Mouse (Mus musculus): ENCODE results near the gene Oxct2b. TPM values are rescaled to one million over a fixed set of nuclear protein-coding genes. Genes with fewer than 3 reads are reported as not detected.
A peak's percentile ranks its signal among the peaks of the same experiment; 100 is the strongest.
"Not testable (repeated sequence)": the region's sequence is repeated elsewhere in the genome, so short reads cannot be mapped to it uniquely, and the experiment has no call there.

Gene Oxct2b
- polyA plus RNA-seq, 2 experiments: 0.35 TPM; not detected in 1

DNA sequence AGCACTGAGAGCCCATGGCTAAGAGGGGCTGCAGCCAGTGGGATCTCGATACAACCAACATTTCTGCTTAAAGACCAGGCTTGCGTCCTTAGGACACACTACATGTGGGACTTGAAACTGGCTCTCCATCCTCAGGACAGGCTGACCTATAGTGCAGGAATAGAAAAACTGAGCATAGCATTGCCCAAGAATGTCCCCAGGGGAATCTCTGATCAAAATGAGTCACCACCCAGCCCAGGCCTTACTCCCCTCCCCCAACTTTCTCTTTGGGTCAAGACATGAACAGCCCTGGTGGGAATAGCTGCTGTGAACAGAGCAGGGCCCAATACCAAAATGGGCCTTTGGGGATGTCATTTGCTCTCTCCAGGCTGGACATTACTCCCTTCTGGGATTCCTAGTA is 9.2 kb upstream of the Oxct2b start:
- ATAC-seq (ENCODE audit: low FRiP score, low read depth): no peak
- no peak overlapping the region for H3K4me3 ChIP-seq (replicated peaks; ENCODE audit: low read length)
- H3K9ac ChIP-seq (ENCODE audit: low read depth, low read length, severe bottlenecking): no peak overlapping the region
- H3K4me2 ChIP-seq (replicated peaks; ENCODE audit: low read depth, low read length, severe bottlenecking): no peak overlapping the region
- TF ChIP-seq POLR2A (IDR thresholded peaks at IDR 0.05; ENCODE audit: borderline replicate concordance, extremely low read depth, insufficient read depth, insufficient read length): no peak
- WGBS: 79% methylated on average over 2 of the region's 2 CpGs
- no peak overlapping the region for H3K27ac ChIP-seq (replicated peaks; ENCODE audit: low read depth, low read length)
- DNase-seq (ENCODE audit: low spot score): no peak
- no peaks in the 10 kb centered on the region for H3K36me3 ChIP-seq (ENCODE audit: control insufficient read depth, insufficient read depth, low read length)
- H3K9me3 ChIP-seq (ENCODE audit: control insufficient read depth, low read length): no peaks in the 10 kb centered on the region
- peaks cover 37% of the 10 kb centered on the region for H3K27me3 ChIP-seq (ENCODE audit: control insufficient read depth, insufficient read depth, low read length)
- H3K4me1 ChIP-seq (ENCODE audit: control insufficient read depth, insufficient read depth, low read length): peaks cover 6% of the 10 kb centered on the region; the same call in 1 of the 2 replicates

DNA sequence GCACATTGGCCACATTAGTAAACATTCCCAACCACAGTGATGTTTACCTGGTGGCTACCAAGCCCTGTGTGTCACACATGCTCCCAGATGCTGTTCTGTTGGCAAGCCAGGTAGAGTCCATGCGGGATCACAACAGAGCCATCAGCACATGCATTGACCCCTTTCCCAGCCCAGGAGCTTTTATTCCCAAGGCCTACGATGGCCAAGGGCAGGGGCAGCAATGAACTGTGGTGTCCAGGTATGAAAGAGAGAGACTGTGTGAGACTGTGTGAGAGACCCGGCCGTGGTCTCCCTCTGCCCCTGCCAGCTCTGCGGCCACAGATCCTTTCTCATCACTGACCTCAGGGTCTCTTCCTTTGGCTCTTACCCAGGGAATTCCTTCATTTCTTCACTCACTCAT is 8.0 kb upstream of the Oxct2b start:
- Histone ChIP-seq H3K4me3 (replicated peaks; ENCODE audit: low read length) (no peak overlapping the region), H3K36me3 (ENCODE audit: control insufficient read depth, insufficient read depth, low read length) (no peaks in the 10 kb centered on the region), H3K27ac (replicated peaks; ENCODE audit: low read depth, low read length) (no peak overlapping the region), H3K9me3 (ENCODE audit: control insufficient read depth, low read length) (no peaks in the 10 kb centered on the region), H3K27me3 (ENCODE audit: control insufficient read depth, insufficient read depth, low read length) (peaks cover 37% of the 10 kb centered on the region), H3K4me2 (replicated peaks; ENCODE audit: low read depth, low read length, severe bottlenecking) (no peak overlapping the region), H3K9ac (ENCODE audit: low read depth, low read length, severe bottlenecking) (no peak overlapping the region), H3K4me1 (ENCODE audit: control insufficient read depth, insufficient read depth, low read length) (peaks cover 6% of the 10 kb centered on the region; the same call in 1 of the 2 replicates)
- DNase-seq (ENCODE audit: low spot score) (no peak), ATAC-seq (ENCODE audit: low FRiP score, low read depth) (no peak)
- WGBS: 93% methylated on average over 5 of the region's 5 CpGs
- TF ChIP-seq POLR2A (IDR thresholded peaks at IDR 0.05; ENCODE audit: borderline replicate concordance, extremely low read depth, insufficient read depth, insufficient read length): no peak

DNA sequence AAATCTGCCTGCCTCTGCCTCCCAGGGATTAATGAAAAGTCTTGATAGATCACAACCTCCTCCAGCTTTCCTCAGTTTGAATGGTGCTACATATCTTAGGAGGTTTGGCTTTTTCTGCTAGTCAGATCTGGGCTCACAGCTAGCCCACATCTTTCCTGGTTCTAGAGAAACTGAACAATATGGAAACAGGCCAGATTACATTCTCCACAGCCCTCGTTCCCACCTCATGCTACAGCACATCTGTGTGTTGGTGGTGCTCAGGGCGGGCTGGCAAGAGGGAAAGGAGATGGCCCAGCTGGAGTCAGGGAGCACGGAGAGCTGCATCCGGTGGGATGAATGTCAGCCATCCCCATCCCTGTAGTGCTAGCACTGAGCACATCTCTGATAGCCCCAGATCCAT is 5.3 kb upstream of the Oxct2b start:
- 86% methylated on average over 4 of the region's 4 CpGs for WGBS
- no peak for TF ChIP-seq POLR2A (IDR thresholded peaks at IDR 0.05; ENCODE audit: borderline replicate concordance, extremely low read depth, insufficient read depth, insufficient read length)

DNA sequence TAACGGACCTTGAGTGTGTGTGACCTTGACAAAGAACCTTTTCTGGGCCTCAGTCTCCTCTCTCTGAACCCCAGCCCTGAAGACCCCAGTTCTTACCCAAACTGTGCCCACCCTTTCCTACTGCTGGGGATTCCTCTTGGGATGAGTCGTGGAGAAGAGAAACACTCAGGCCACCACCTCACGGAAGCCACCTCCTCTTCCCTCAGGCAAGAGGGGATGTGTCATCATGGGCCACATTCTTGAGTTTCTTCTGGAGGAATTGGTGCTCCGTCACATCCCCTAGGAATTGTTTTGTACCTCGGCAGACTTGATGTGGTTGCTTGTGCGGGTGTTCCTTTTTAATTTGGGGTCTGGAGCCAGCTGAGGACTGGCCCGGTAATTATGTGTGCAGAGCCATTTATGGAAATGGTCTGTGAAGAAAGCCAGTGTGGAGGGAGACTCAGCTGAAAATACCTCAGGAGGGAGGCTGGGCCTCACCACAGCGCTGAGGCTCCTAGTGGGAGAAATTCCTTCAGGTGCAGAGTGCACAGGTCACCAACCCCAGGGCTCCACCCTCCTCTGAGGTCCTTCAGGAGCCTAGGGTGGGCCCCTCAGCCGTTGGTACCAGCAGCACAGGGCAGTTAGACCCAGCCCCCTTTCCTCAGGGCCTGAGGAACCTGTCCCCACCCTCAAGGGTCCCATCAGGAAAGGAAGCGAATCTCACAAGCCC is 4.6 kb upstream of the Oxct2b start:
- ATAC-seq (ENCODE audit: low FRiP score, low read depth); DNase-seq (ENCODE audit: low spot score); H3K4me3 ChIP-seq (replicated peaks; ENCODE audit: low read length); H3K36me3 ChIP-seq (ENCODE audit: control insufficient read depth, insufficient read depth, low read length); H3K9ac ChIP-seq (ENCODE audit: low read depth, low read length, severe bottlenecking); H3K4me2 ChIP-seq (replicated peaks; ENCODE audit: low read depth, low read length, severe bottlenecking); H3K4me1 ChIP-seq (ENCODE audit: control insufficient read depth, insufficient read depth, low read length); H3K27me3 ChIP-seq (ENCODE audit: control insufficient read depth, insufficient read depth, low read length); H3K27ac ChIP-seq (replicated peaks; ENCODE audit: low read depth, low read length); H3K9me3 ChIP-seq (ENCODE audit: control insufficient read depth, low read length): not testable (repeated sequence)
- 54% methylated on average over 9 of the region's 10 CpGs for WGBS

More for the DNA sequence above, 5.3 kb upstream of the Oxct2b start:
- Histone ChIP-seq H3K27me3 (ENCODE audit: control insufficient read depth, insufficient read depth, low read length) (peaks cover 15% of the 10 kb centered on the region), H3K4me1 (ENCODE audit: control insufficient read depth, insufficient read depth, low read length) (no peaks in the 10 kb centered on the region), H3K27ac (replicated peaks; ENCODE audit: low read depth, low read length) (no peak overlapping the region), H3K36me3 (ENCODE audit: control insufficient read depth, insufficient read depth, low read length) (no peaks in the 10 kb centered on the region), H3K9ac (ENCODE audit: low read depth, low read length, severe bottlenecking) (no peak overlapping the region), H3K4me3 (replicated peaks; ENCODE audit: low read length) (no peak overlapping the region), H3K4me2 (replicated peaks; ENCODE audit: low read depth, low read length, severe bottlenecking) (no peak overlapping the region), H3K9me3 (ENCODE audit: control insufficient read depth, low read length) (no peaks in the 10 kb centered on the region)
- no peak for DNase-seq (ENCODE audit: low spot score)
- ATAC-seq (ENCODE audit: low FRiP score, low read depth): no peak

DNA sequence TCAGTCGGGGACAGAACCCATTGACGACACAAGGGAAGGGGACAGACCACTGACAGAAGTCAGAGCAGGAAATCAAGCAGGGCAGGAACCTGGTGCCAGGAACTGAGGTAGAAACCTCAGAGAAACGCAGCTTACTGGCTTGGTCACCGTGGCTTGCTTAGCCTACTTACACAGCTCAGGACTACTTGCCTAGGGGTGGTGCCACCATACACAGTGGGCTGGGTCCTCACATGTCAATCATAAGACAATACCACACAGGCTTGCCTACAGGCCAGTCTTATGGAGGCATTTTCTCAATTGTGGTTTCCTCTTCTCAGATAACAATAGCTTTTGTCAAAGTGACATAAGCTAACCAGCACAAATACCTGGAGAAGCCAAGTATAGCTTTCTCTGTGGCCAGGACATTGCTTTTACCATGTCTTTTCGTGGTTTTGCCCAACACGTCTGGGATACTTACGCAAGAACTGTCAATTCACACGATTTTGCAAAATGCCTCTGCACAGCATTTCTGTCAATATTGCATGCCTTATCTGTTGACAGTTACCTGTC is 3.8 kb upstream of the Oxct2b start:
- ATAC-seq (ENCODE audit: low FRiP score, low read depth) (no peak), DNase-seq (ENCODE audit: low spot score) (no peak)
- 79% methylated on average over 8 of the region's 8 CpGs for WGBS
- Histone ChIP-seq H3K9me3 (ENCODE audit: control insufficient read depth, low read length) (no peaks in the 10 kb centered on the region), H3K4me2 (replicated peaks; ENCODE audit: low read depth, low read length, severe bottlenecking) (no peak overlapping the region), H3K4me1 (ENCODE audit: control insufficient read depth, insufficient read depth, low read length) (no peaks in the 10 kb centered on the region), H3K4me3 (replicated peaks; ENCODE audit: low read length) (no peak overlapping the region), H3K36me3 (ENCODE audit: control insufficient read depth, insufficient read depth, low read length) (no peaks in the 10 kb centered on the region), H3K9ac (ENCODE audit: low read depth, low read length, severe bottlenecking) (no peak overlapping the region), H3K27me3 (ENCODE audit: control insufficient read depth, insufficient read depth, low read length) (0 out of 2 replicates have a peak, but pooled peaks cover under 1% of the 10 kb centered on the region), H3K27ac (replicated peaks; ENCODE audit: low read depth, low read length) (no peak overlapping the region)
- no peak for TF ChIP-seq POLR2A (IDR thresholded peaks at IDR 0.05; ENCODE audit: borderline replicate concordance, extremely low read depth, insufficient read depth, insufficient read length)

DNA sequence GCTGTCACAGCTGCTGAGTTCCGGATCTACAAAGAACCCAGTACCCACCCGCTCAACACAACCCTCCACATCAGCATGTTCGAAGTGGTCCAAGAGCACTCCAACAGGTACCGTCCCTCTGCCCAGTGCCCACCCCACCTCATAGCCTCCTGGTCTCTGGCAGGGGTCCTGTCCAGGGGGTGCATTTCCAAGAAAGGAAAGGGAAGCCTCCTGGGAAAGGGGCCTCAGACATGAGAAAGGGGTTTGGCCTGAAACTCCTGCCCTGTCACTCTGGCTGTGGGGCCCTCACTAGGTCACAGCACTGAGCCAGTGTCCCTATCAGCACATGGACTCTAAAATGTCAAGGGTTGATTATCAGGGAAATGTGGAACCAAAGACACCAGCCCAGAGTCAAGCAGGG is 1.4 kb upstream of the Oxct2b start:
- not testable (repeated sequence) for H3K9me3 ChIP-seq (ENCODE audit: control insufficient read depth, low read length); H3K27me3 ChIP-seq (ENCODE audit: control insufficient read depth, insufficient read depth, low read length); H3K27ac ChIP-seq (replicated peaks; ENCODE audit: low read depth, low read length); ATAC-seq (ENCODE audit: low FRiP score, low read depth); H3K4me3 ChIP-seq (replicated peaks; ENCODE audit: low read length); H3K4me1 ChIP-seq (ENCODE audit: control insufficient read depth, insufficient read depth, low read length); H3K4me2 ChIP-seq (replicated peaks; ENCODE audit: low read depth, low read length, severe bottlenecking); H3K9ac ChIP-seq (ENCODE audit: low read depth, low read length, severe bottlenecking); DNase-seq (ENCODE audit: low spot score); H3K36me3 ChIP-seq (ENCODE audit: control insufficient read depth, insufficient read depth, low read length)
- WGBS: 86% methylated on average over 4 of the region's 4 CpGs

DNA sequence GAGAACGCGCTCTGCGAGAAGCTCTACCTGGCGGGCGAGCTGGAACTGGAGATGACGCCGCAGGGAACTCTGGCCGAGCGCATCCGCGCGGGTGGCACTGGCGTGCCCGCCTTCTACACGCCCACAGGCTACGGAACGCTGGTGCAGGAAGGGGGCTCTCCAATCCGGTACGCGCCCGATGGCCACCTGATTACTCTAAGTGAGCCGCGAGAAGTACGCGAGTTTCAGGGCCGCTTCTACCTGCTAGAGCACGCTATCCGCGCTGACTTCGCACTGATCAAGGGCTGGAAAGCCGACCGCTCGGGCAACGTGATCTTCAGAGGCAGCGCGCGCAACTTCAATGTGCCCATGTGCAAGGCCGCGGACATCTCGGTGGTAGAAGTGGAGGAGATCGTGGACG is 574 bp downstream of the Oxct2b start:
- not testable (repeated sequence) for H3K4me1 ChIP-seq (ENCODE audit: control insufficient read depth, insufficient read depth, low read length); H3K9me3 ChIP-seq (ENCODE audit: control insufficient read depth, low read length); H3K27me3 ChIP-seq (ENCODE audit: control insufficient read depth, insufficient read depth, low read length); DNase-seq (ENCODE audit: low spot score); H3K9ac ChIP-seq (ENCODE audit: low read depth, low read length, severe bottlenecking); H3K36me3 ChIP-seq (ENCODE audit: control insufficient read depth, insufficient read depth, low read length); H3K27ac ChIP-seq (replicated peaks; ENCODE audit: low read depth, low read length)
- H3K4me2 ChIP-seq (replicated peaks; ENCODE audit: low read depth, low read length, severe bottlenecking): peak overlapping the region; percentile 52
- peak; percentile 16; the same call in 1 of the 2 replicates for ATAC-seq (ENCODE audit: low FRiP score, low read depth)
- peak overlapping the region; percentile 33 for H3K4me3 ChIP-seq (replicated peaks; ENCODE audit: low read length)
- WGBS: 28% methylated on average over 19 of the region's 42 CpGs
